Mouse (Mus musculus) heart, adult 11 months (tissue): Measurements from ENCODE around the gene Fam122a.

Experiments used
- DNase-seq: peaks from one replicate; pipeline ENCODE4 v3.0.0; 2022

The Fam122a gene

DNA sequence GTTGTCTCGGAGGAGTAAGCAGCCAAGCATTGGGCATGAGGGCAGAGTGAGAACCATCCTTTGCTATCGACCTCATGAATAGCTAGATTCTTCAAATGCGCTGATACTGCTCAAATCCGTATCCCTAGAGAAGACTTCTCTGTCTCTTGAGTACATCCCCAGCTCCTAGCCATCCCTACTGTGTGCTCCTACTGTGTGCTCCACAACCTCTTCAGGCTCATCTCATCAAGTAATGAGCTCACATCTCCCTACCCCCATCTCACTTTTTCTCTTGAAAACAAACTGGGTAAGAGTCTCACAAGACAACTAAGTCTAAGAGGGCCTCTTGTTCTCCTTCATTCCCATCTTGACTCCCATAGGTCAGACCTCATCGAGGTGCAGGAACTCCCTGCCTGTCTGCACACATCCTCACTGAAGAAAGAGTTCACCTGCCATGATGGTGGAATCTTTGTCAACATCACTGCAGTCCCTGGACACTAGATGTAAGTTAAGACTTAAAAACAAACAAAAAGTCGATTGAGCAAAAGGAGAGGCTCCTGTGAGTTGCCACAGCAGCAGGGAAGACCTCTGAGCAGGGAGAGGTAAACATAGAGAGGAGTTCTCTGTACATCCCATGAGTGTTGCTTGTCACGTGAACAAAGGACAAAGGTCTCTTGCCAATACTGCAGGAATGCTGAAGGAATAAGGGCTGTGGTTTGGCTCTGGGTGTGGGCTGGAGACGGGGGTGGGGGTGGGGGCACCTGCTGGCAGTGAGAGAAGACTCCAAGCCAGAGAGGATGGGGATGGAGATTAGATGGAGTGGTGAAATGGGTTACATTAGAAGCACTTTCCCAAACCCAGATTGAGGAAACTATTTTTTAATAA lies 9.5 kb upstream of the Fam122a start:
- DNase-seq, result peak; percentile 57

GRCm38 (mm10) chr19:24484612-24485194 lies 7.5 kb upstream of the Fam122a start:
- peak; percentile 21 for DNase-seq

DNA sequence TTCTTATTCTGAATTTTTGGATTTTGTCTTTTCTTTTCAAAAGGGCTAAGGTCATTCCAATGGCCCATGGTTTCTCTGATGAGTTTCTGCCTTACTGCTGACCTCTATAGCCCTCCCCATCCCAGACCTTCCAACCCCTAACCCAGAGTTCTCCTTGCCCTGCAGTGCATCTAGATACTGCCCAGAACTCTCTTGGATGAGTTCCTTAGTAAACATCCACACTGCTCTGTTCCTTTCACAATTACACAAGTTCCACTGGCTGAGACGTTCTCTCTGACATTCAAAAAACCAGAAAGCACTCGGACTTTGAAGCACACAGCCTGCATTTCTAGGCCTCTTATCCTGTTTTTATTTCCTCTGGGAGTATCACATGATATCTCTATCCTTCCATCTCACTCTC lies 3.8 kb upstream of the Fam122a start:
- DNase-seq, result peak; percentile 60

DNA sequence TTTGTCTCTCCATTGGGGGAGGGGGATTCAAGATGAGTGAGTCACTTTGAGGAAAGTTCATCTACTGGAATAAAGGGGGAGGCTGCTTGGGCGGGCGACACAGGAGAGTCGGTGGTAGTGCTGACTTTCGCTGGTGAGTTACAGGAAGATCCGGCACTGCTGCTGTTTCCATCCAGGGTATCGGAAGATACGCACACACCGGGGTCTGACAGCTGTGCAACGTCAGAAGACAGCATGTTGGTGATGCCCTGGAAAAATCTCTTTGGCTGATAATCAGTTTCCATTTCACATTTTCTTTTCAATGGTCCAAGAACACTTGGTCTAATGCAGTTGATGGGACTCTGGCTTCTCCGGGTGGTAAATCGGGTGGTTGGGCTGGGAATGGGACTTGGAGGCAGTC lies 695 bp downstream of the Fam122a start:
- DNase-seq, result peak; percentile 88

- peak; percentile 72 for DNase-seq
Measured at GRCm38 (mm10) chr19:24475281-24475680, 1.9 kb downstream of the Fam122a start.

GRCm38 (mm10) chr19:24472512-24472911 lies 4.6 kb downstream of the Fam122a start:
- DNase-seq, result peak; percentile 74

DNA sequence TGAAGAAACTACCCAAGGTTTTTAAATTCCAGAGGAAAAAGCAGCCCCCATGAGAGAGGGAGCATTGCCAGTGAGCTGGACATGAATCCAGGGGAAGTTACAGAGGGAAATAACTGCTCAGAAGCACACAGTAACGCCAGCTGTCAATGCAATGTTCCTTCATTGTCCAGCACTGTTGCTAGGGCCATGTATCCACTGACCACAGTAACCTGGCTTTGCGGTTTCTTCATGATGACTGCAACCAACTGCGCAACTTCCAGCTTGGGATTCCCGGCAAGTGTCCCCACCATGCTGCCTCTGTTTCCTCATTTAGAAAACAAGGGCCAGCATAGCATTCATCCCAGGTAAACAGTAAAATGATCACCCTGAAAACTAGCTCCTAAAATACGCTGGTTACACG lies 5.6 kb downstream of the Fam122a start:
- DNase-seq, result peak; percentile 23

DNA sequence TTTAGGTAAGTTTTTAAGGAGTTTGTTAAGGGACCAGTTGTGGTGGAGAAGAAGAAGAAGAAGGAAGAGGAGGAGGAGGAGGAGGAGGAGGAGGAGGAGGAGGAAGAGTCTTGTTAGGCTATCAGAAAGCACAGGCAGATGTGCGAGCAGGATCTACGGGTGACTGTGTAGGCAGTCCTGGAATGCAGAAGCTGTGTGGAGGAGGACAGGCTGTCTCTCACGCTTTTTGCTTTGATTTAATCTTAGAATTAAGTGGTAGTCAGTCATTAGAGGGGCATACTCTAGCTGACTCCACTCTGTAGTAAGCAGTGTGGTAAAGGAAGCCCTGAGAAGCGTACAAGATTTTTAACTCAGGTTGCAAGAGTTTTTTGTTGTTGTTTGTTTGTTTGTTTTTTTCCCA lies 7.9 kb downstream of the Fam122a start:
- no peak for DNase-seq

GRCm38 (mm10) chr19:24468616-24469015 lies 8.5 kb downstream of the Fam122a start:
- DNase-seq, result no peak

GRCm38 (mm10) chr19:24463011-24463410 lies 14.1 kb downstream of the Fam122a start:
- no peak for DNase-seq

DNA sequence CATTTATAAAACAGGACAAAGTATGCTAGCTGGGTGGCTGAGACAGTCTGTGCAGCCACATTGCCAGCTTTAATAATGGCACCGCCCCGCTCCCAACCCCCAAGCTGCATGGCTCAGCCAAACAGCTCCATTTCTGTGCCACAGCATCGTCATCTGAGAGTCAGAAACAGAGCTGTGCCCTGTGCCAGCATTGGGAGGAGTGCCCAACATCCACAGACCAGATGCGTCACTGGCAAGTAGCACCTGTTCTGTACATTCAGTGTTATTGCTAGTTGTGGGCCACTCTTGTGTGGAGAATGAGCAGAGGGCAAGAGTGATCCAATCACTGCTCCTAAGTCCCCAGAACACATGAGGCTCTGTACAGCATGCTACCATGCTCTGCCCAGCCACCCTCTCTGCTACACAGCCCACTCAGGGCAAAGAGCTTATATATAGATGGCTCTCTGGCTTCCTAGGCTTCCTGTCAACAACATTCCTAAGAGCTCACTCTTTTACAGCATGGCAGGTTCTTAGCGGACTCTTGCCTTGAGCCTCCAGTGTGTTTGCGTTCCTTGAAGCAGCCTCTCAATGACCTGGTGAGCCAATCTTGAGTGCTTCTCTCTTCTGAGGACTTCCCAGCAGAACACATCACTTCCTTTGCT lies 20.4 kb downstream of the Fam122a start:
- DNase-seq, result peak; percentile 88

DNA sequence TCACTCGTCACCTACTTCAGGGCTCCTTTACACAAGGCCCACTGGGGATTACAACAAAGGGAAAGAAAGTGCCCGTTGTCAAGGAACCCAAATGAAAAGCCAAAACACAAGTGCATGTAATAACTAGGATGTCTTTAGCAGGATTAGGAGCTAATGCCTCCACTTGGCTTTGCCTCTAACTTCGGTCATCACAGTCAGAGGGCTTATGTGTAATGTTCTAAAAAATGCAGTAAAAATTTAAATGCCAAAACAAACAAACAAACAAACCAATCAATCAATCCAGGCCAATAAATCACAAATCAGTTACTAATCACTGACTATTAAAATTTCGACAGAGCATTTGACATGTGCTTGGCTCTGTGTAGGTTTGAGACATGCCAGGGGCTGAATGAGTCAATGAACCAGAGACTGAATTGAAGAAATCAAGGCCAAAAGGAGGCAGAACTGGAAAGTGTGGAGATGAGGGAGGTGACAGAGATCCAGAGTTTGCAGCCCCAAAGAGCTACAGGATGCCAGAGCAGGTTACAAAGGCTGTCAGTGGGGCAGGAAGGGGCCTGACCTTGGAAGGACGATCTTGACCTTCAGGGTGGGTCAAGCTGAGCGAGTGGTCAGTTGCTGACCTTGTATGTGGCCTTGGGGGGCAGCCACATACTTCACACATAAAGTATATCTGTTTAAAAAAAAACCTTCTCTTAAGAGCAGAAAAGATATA lies 21.8 kb downstream of the Fam122a start:
- peak; percentile 54 for DNase-seq

DNA sequence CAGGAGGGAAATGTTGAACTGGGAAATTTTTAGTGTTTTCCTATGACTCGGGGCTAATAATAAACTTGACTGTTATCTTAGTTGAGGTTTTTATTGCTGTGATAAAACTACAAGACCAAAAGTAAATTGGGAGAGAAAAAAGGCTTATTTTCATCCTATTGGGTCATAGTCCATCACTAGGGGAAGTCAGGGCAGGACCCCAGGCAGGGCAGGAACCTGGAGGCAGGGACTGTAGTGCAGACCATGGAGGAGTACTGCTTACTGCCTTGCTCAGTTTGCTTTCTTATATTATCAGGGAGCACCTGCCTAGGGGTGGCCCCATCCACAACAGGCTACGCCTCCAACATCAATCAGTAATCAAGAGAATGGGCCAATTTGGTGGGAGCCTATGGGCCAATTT lies 22.7 kb downstream of the Fam122a start:
- peak; percentile 72 for DNase-seq

GRCm38 (mm10) chr19:24453379-24453778 lies 23.8 kb downstream of the Fam122a start:
- peak; percentile 72 for DNase-seq

- DNase-seq, result peak; percentile 83
Measured at GRCm38 (mm10) chr19:24452441-24452898, 24.7 kb downstream of the Fam122a start.

DNA sequence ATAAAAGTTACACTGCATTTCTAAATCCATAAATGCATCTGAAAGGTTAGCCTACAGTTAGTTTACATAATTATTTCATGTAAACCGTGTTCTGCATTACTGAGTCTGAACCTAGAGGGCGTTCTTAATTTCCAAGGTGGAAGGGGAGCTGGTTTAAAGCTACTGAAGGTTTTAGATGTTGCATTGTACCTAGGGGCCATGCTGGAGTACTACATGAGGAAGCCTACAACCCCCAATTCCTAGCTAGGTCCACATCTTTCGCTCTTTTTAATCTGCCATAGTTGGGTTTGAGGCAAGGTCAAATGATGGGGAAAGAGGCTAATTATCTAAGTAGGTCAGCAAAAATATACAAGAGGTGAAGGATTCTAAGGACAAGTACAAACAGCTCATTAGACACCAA lies 25.5 kb downstream of the Fam122a start:
- peak; percentile 51 for DNase-seq

DNA sequence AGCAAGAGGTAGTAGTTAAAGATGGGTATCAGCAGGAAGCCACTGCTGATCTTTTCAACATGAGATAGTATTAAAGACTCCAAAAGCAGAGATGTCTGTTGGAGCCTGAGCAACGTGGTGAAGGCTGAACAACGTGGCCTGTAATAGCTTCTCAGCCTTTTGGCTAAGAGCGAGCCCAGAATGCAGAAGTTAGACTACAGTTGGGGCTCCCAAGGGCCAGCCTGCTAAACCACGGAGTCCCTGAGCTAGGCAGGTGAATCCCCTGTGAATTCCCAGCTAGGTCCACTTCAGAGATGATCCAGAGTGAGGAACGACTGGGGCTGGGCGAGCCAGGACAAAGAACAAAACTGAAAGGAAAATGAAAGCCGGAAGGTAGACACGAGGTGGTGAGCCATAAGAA lies 26.4 kb downstream of the Fam122a start:
- DNase-seq, result peak; percentile 68

GRCm38 (mm10) chr19:24444322-24444721 lies 32.8 kb downstream of the Fam122a start:
- DNase-seq, result peak; percentile 11

GRCm38 (mm10) chr19:24439715-24440114 lies 37.4 kb downstream of the Fam122a start:
- DNase-seq, result no peak

DNA sequence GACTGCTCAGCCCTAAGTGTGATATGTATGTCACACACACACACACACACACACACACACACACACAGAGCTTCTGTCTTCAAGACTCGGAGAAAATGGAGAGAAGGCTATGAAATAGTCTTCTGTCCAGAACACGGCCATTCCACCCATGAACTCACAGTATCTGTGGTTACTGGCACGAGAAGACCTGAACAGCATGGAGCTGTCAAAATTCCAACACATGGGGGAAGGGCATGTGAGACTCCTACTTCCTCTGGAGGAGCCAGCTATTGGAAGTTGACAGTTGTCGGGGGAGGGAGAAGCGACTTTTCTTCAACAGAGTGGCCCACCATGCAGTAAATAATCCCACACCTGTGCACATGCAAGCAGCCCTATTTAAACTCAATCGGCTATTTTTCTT lies 42.9 kb downstream of the Fam122a start:
- DNase-seq, result no peak

GRCm38 (mm10) chr19:24432447-24432846 lies 44.7 kb downstream of the Fam122a start:
- DNase-seq, result peak; percentile 77

DNA sequence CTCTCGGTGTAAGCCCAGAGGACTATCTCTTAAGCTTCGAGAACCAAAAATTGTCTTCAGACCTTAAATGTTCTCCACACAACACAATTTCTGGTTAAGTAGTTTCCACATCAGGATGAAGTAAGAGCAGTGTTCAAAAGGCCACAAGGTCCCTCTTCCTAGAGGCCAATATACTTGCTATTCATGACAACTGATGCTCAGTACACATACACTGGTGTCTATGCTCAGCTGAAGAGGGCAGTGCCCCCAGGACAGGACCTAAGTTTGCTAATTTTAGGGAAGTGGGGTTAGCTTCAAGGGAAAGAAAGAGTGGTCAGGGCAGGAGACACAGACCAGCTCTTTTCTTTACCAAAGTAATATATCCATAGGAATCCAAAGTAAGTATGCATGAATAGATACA lies 45.8 kb downstream of the Fam122a start:
- DNase-seq, result peak; percentile 57

DNA sequence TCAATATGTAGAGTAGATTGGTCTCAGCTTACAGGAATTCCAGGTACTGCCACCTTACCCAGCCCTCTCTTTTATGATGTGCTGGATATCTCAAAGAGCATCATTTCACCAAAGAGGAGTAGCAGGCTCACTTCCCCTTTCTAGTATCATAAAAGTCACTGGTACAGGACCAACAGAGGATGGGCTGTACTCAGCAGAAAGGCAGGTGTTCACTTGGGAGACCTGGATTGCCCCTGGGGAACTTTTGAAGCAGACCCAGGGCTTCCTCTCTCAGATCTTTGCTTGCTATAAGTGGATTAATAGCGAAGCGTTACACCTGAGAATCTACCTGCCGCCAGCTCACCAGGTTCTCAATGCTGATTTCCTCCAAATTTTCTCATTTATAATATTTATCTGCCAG lies 49.1 kb downstream of the Fam122a start:
- peak; percentile 53 for DNase-seq
